Mouse (Mus musculus): ENCODE data around the gene Slc26a10. TPM values are rescaled to one million over a fixed set of nuclear protein-coding genes. Genes with fewer than 3 reads are reported as not detected.

Slc26a10 gene
- polyA plus RNA-seq, 1 experiment from 2014 or later: 1.2 TPM

- Histone ChIP-seq H3K4me3 (ENCODE audit: inconsistent target) (no peak overlapping the region), H3K79me2 (ENCODE audit: inconsistent target) (no peaks in the 10 kb centered on the region), H3K36me3 (ENCODE audit: inconsistent target) (no peaks in the 10 kb centered on the region), H3K27ac (no peak overlapping the region)
- WGBS (ENCODE audit: missing documents): 93% methylated on average over 4 of the region's 4 CpGs
These were observed 2.2 kb upstream of the Slc26a10 start for GRCm38 (mm10) chr10:127182624-127183023.

- 82% methylated on average over 6 of the region's 6 CpGs for WGBS (ENCODE audit: missing documents)
- no peak overlapping the region for H3K27ac ChIP-seq
- H3K36me3 ChIP-seq (ENCODE audit: inconsistent target): no peaks in the 10 kb centered on the region
- no peaks in the 10 kb centered on the region for H3K79me2 ChIP-seq (ENCODE audit: inconsistent target)
- H3K4me3 ChIP-seq (ENCODE audit: inconsistent target): no peak overlapping the region
These were observed 1.1 kb upstream of the Slc26a10 start for GRCm38 (mm10) chr10:127181566-127181965.

GRCm38 (mm10) chr10:127180695-127181047 is 226 bp upstream of the Slc26a10 start:
- H3K4me3 ChIP-seq (ENCODE audit: inconsistent target): no peak overlapping the region
- no peaks in the 10 kb centered on the region for H3K36me3 ChIP-seq (ENCODE audit: inconsistent target)
- H3K27ac ChIP-seq: no peak overlapping the region
- WGBS (ENCODE audit: missing documents): 64% methylated on average over 3 of the region's 3 CpGs
- no peaks in the 10 kb centered on the region for H3K79me2 ChIP-seq (ENCODE audit: inconsistent target)

- no peaks in the 10 kb centered on the region for H3K79me2 ChIP-seq (ENCODE audit: inconsistent target)
- no peaks in the 10 kb centered on the region for H3K36me3 ChIP-seq (ENCODE audit: inconsistent target)
- H3K27ac ChIP-seq: no peak overlapping the region
- 8% methylated on average over 41 of the region's 41 CpGs for WGBS (ENCODE audit: missing documents)
- H3K4me3 ChIP-seq (ENCODE audit: inconsistent target): no peak overlapping the region
These were observed 2.0 kb downstream of the Slc26a10 start for GRCm38 (mm10) chr10:127178286-127179027.

GRCm38 (mm10) chr10:127177719-127178118 is 2.7 kb downstream of the Slc26a10 start:
- Histone ChIP-seq H3K4me3 (ENCODE audit: inconsistent target) (no peak overlapping the region), H3K36me3 (ENCODE audit: inconsistent target) (no peaks in the 10 kb centered on the region), H3K27ac (no peak overlapping the region), H3K79me2 (ENCODE audit: inconsistent target) (no peaks in the 10 kb centered on the region)
- 2% methylated on average over 23 of the region's 23 CpGs for WGBS (ENCODE audit: missing documents)

- WGBS (ENCODE audit: missing documents): 23% methylated on average over 9 of the region's 9 CpGs
- H3K4me3 ChIP-seq (ENCODE audit: inconsistent target): no peak overlapping the region
- H3K36me3 ChIP-seq (ENCODE audit: inconsistent target): no peaks in the 10 kb centered on the region; the same call in 1 of the 2 replicates
- H3K27ac ChIP-seq: no peak overlapping the region
- H3K79me2 ChIP-seq (ENCODE audit: inconsistent target): no peaks in the 10 kb centered on the region
These were observed 3.2 kb downstream of the Slc26a10 start for GRCm38 (mm10) chr10:127177235-127177634.

- peaks cover 4% of the 10 kb centered on the region for H3K36me3 ChIP-seq (ENCODE audit: inconsistent target)
- H3K79me2 ChIP-seq (ENCODE audit: inconsistent target): no peaks in the 10 kb centered on the region
- H3K4me3 ChIP-seq (ENCODE audit: inconsistent target): no peak overlapping the region
- H3K27ac ChIP-seq: no peak overlapping the region
- WGBS (ENCODE audit: missing documents): 7% methylated on average over 7 of the region's 7 CpGs
These were observed 3.7 kb downstream of the Slc26a10 start for GRCm38 (mm10) chr10:127176756-127177155.

- no peak overlapping the region for H3K27ac ChIP-seq
- H3K36me3 ChIP-seq (ENCODE audit: inconsistent target): peaks cover 7% of the 10 kb centered on the region
- 28% methylated on average over 3 of the region's 3 CpGs for WGBS (ENCODE audit: missing documents)
- H3K79me2 ChIP-seq (ENCODE audit: inconsistent target): no peaks in the 10 kb centered on the region
- no peak overlapping the region for H3K4me3 ChIP-seq (ENCODE audit: inconsistent target)
These were observed 4.2 kb downstream of the Slc26a10 start for GRCm38 (mm10) chr10:127176228-127176627.

- Histone ChIP-seq H3K79me2 (ENCODE audit: inconsistent target) (no peaks in the 10 kb centered on the region), H3K27ac (no peak overlapping the region), H3K36me3 (ENCODE audit: inconsistent target) (peaks cover 7% of the 10 kb centered on the region), H3K4me3 (ENCODE audit: inconsistent target) (no peak overlapping the region)
- 86% methylated on average over 7 of the region's 7 CpGs for WGBS (ENCODE audit: missing documents)
These were observed 6.3 kb downstream of the Slc26a10 start for GRCm38 (mm10) chr10:127174170-127174569.

GRCm38 (mm10) chr10:127173148-127174065 is 7.0 kb downstream of the Slc26a10 start:
- H3K27ac ChIP-seq: no peak overlapping the region
- no peak overlapping the region for H3K4me3 ChIP-seq (ENCODE audit: inconsistent target)
- no peaks in the 10 kb centered on the region; the same call in 1 of the 2 replicates for H3K79me2 ChIP-seq (ENCODE audit: inconsistent target)
- 82% methylated on average over 16 of the region's 16 CpGs for WGBS (ENCODE audit: missing documents)
- peaks cover 7% of the 10 kb centered on the region for H3K36me3 ChIP-seq (ENCODE audit: inconsistent target)

GRCm38 (mm10) chr10:127171631-127172200 is 8.7 kb downstream of the Slc26a10 start:
- H3K79me2 ChIP-seq (ENCODE audit: inconsistent target): peaks cover 16% of the 10 kb centered on the region
- no peak overlapping the region for H3K27ac ChIP-seq
- 95% methylated on average over 15 of the region's 15 CpGs for WGBS (ENCODE audit: missing documents)
- H3K4me3 ChIP-seq (ENCODE audit: inconsistent target): no peak overlapping the region
- peaks cover 7% of the 10 kb centered on the region for H3K36me3 ChIP-seq (ENCODE audit: inconsistent target)

- H3K36me3 ChIP-seq (ENCODE audit: inconsistent target): peaks cover 7% of the 10 kb centered on the region
- H3K4me3 ChIP-seq (ENCODE audit: inconsistent target): no peak overlapping the region
- 7% methylated on average over 26 of the region's 29 CpGs for WGBS (ENCODE audit: missing documents)
- peaks cover 22% of the 10 kb centered on the region for H3K79me2 ChIP-seq (ENCODE audit: inconsistent target)
- no peak overlapping the region for H3K27ac ChIP-seq
These were observed 9.6 kb downstream of the Slc26a10 start for GRCm38 (mm10) chr10:127170837-127171272.

- H3K36me3 ChIP-seq (ENCODE audit: inconsistent target): peaks cover 7% of the 10 kb centered on the region
- H3K27ac ChIP-seq: no peak overlapping the region
- WGBS (ENCODE audit: missing documents): 84% methylated on average over 22 of the region's 22 CpGs
- H3K79me2 ChIP-seq (ENCODE audit: inconsistent target): peaks cover 22% of the 10 kb centered on the region
- H3K4me3 ChIP-seq (ENCODE audit: inconsistent target): no peak overlapping the region
These were observed 10.4 kb downstream of the Slc26a10 start for GRCm38 (mm10) chr10:127170002-127170401.

GRCm38 (mm10) chr10:127167614-127168192 is 12.7 kb downstream of the Slc26a10 start:
- H3K27ac ChIP-seq: no peak overlapping the region
- peaks cover 7% of the 10 kb centered on the region for H3K36me3 ChIP-seq (ENCODE audit: inconsistent target)
- H3K79me2 ChIP-seq (ENCODE audit: inconsistent target): peaks cover 22% of the 10 kb centered on the region
- 63% methylated on average over 10 of the region's 10 CpGs for WGBS (ENCODE audit: missing documents)
- no peak overlapping the region for H3K4me3 ChIP-seq (ENCODE audit: inconsistent target)

All from macrophage (primary cell).